Mouse (Mus musculus) layer of hippocampus, adult 2 months (tissue): ENCODE measurements around the gene Oip5. TPM values are rescaled to one million over a fixed set of nuclear protein-coding genes. Genes with fewer than 3 reads are reported as not detected.
A peak's percentile ranks its signal among the peaks of the same experiment; 100 is the strongest.
"Not testable (repeated sequence)": the region's sequence is repeated elsewhere in the genome, so short reads cannot be mapped to it uniquely, and the experiment has no call there.

ENCODE experiments used
- DNase-seq, 2 experiments: peaks; one replicate each; pipeline ENCODE4 v3.0.0; 2022; ENCODE audit warnings: low spot score in 2 of 2
- H3K27ac ChIP-seq: fragments of 200-600 bp; 2 replicates; pipeline ENCODE4 v1.8.1; 2022
- H3K4me3 ChIP-seq: fragments of 200-600 bp; 2 replicates; pipeline ENCODE4 v1.8.1; 2022; ENCODE audit warnings: mild to moderate bottlenecking
- CTCF ChIP-seq: fragments of 200-600 bp; conservative IDR thresholded peaks from 2 replicates; pipeline ENCODE4 v1.8.1; 2022; ENCODE audit warnings: antibody characterized with exemption, mild to moderate bottlenecking, moderate library complexity
- long read RNA-seq, 2 experiments: library from polyadenylated mRNA; stranded (forward); transcript quantifications; one replicate each; pipeline ENCODE4 v2.0.0; 2021; ENCODE audit warnings: borderline mapping rate in 2 of 2
- total RNA-seq, 2 experiments: library from RNA; stranded (reverse); gene quantifications; 2 replicates each; pipeline ENCODE4 v1.2.3; 2021

Oip5 gene
- total RNA-seq, result under 1 TPM; 0.91 to 0.92 TPM
- long read RNA-seq, experiment 1, result 0 reads
- long read RNA-seq, experiment 2, partial matches to known transcripts, result 0 of 1 reads
- long read RNA-seq, experiment 2, other reads (novel, unspliced or antisense), result 0 of 1 reads

- no peak; the same call in 1 of the 2 replicates for TF ChIP-seq CTCF
- H3K27ac ChIP-seq, result no peak within 1 kb of the TSS
- peak; percentile 86 to 94 for DNase-seq
- peak within 1 kb of the TSS; percentile 88 for H3K4me3 ChIP-seq
Observed at GRCm38 (mm10) chr2:119618199-119618982, at the start of gene Oip5, which contains the start of gene Nusap1. Oip5 (minus strand) TSS chr2:119618469. Nusap1 (plus strand) TSS chr2:119618298.

GRCm38 (mm10) chr2:119665744-119666143, 47.5 kb upstream of the Oip5 start:
- TF ChIP-seq CTCF, result peak; percentile 34
- H3K4me3 ChIP-seq, DNase-seq, H3K27ac ChIP-seq: not testable (repeated sequence)

- peak; percentile 79 to 82 for DNase-seq
- no peak for TF ChIP-seq CTCF
- Histone ChIP-seq H3K27ac (peak within 1 kb of the TSS; percentile 87), H3K4me3 (peak within 1 kb of the TSS; percentile 78)
Observed at GRCm38 (mm10) chr2:119662220-119663182, 44.2 kb upstream of the Oip5 start, which contains the start of gene Ndufaf1. Ndufaf1 (minus strand) TSS chr2:119662827.

DNA sequence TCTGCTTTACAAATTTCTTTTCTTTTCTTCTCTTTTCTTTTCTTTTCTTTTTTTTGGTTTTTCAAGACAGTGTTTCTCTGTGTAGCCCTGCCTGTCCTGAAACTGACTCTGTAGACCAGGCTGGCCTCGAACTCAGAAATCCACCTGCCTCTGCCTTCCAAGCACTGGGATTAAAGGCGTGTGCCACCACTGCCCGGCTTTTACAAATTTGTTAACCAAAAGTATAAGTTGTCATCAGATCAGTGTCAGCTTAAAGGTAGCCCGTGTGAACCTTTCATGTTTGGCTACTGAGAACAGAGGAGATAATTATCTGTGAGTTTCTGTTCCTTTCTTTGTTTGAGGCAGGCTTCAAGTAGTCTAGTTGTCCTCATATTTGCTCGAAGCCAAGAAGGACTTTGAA, 26.0 kb upstream of the Oip5 start:
- Histone ChIP-seq H3K27ac (no peak overlapping the region), H3K4me3 (no peak overlapping the region)
- DNase-seq, result no peak
- no peak for TF ChIP-seq CTCF

DNA sequence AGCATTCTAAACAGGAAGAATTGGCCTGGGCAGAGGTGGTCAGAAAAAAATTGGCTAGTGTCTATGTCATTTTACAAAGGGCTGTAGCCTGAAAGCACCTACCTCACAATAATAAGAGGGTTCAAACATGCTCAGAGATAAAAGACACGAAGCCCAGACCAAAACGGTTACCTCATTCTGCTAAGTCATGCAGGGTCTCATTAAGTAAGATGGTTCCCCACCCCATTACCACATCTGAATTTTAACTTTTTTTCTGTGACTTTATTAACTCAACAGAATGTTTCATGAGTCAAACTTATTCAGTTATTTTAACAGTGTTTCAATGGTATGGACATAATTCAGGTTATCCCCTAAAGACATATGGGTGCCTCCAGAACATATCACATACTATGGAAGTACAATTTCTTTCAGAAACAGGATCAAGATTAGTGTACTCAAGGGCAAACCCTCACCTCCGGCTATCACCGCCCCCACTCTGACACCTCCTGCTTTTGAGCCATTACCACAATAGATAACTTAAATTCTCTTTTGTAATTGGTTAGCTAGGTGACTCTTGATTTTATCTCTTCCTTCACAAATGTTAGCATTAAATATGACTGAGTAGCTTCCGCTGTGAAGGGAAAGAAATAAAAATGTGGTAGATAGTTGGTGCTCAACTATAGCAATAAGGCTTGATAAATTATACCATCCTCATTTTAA, 23.1 kb upstream of the Oip5 start:
- DNase-seq, result no peak
- Histone ChIP-seq H3K4me3 (no peak overlapping the region), H3K27ac (no peak overlapping the region)
- TF ChIP-seq CTCF, result no peak

DNA sequence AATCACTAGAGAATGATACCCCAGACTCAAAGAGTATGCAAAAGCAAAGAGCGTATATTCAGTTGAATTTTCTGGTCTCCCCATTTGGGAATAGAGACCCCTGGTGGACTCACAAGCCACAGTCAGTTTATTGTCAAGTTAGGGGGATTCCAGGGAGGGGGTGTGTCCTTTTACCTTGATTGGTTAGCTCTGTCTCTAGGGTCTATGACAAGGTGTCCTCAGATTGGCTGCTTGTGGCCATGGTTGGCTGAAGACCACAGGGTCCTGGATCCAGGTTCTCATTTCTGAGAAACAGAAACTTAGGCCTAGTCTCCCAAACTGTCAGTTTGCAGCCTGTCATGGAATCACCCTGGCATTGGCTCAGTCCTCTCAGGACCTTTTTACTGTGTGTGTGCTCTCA, 18.5 kb upstream of the Oip5 start:
- Histone ChIP-seq H3K27ac (no peak overlapping the region), H3K4me3 (no peak overlapping the region)
- peak; percentile 26 for TF ChIP-seq CTCF
- no peak for DNase-seq

GRCm38 (mm10) chr2:119621302-119621701, 3.0 kb upstream of the Oip5 start:
- Histone ChIP-seq H3K4me3 (no peak overlapping the region), H3K27ac (no peak overlapping the region)
- TF ChIP-seq CTCF, result no peak
- no peak for DNase-seq

DNA sequence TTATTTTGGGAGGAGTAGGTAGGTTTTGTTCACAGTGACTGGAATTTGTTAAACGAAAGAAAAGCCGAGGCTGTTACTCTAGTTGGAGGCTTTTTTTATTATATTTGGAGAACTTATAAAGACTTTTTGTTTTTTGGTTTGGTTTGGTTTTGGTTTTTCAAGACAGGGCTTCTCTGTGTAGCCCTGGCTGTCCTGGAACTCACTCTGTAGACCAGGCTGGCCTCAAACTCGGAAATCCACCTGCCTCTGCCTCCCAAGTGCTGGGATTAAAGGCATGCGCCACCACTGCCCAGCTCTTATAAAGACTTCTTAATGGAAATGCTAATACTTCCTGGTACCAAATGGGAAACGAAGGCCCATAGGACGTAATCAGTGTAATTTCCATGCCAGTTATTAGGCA, 733 bp upstream of the Oip5 start:
- not testable (repeated sequence) for DNase-seq, H3K27ac ChIP-seq
- peak overlapping the region; percentile 88 for H3K4me3 ChIP-seq

- no peak for DNase-seq
- Histone ChIP-seq H3K4me3 (peak overlapping the region; percentile 88), H3K27ac (no peak overlapping the region)
- no peak for TF ChIP-seq CTCF
Observed at GRCm38 (mm10) chr2:119617841-119618198, 449 bp downstream of the Oip5 start.

GRCm38 (mm10) chr2:119607023-119607422, 11.2 kb downstream of the Oip5 start:
- Histone ChIP-seq H3K27ac (no peak overlapping the region), H3K4me3 (no peak overlapping the region)
- TF ChIP-seq CTCF, result no peak; the same call in 1 of the 2 replicates
- DNase-seq, result no peak

DNA sequence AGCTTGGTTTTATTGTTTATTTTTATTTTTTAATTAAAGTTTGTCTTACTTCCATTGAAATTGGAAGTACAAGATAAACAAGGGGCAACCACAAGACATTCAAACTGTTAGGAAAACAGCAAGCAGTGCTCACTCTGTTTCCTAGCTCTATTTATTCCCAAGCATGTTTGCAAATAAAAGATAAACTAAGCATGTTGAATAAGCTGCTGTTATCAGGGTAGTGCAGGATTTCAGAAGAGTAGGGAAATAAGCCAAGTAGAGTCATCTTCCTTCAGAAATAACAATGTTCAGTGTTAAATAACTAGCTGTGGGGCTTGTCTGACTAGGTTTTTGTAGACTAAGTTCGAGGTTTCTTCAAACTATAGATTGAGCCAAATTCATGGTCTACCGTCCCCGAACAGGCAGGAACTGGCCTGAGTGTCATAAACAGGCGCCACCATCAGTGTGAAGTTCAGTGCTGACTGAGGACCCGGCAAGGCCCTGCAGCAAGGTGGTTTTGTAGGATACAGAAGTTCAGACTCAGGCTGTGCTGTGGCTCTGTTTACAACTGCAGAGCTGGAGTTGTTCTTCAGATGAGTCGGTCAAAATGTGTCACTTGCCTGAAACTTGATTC, 12.8 kb downstream of the Oip5 start:
- no peak for TF ChIP-seq CTCF
- no peak overlapping the region for H3K4me3 ChIP-seq
- no peak for DNase-seq
- no peak overlapping the region for H3K27ac ChIP-seq

DNA sequence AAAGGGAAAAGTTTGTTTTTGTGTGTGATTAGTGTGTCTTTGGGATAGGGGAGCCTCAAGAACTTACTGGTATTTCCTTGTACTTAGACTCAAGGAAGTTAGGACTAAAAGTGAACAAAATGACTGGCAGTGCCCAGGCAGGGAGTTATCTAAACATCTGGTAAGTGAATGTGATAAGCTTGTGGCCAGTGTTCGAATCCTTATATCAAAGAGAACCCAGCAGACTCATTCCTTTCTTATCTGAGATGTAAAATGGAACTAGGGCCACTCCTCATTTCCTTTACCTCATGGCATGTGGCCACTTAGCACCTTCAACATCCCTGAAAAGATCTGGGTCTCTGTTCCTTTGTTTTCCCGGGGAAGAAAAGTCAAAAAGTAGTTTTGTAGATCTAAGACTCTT, 14.4 kb downstream of the Oip5 start:
- no peak overlapping the region for H3K4me3 ChIP-seq
- TF ChIP-seq CTCF, result no peak
- no peak for DNase-seq
- H3K27ac ChIP-seq, result no peak overlapping the region
